Mouse (Mus musculus): ENCODE results near the gene Myo10. TPM values are rescaled to one million over a fixed set of nuclear protein-coding genes. Genes with fewer than 3 reads are reported as not detected.

Gene Myo10
- total RNA-seq, 2 experiments from 2014 or later, result 64.4 to 66.1 TPM

DNA sequence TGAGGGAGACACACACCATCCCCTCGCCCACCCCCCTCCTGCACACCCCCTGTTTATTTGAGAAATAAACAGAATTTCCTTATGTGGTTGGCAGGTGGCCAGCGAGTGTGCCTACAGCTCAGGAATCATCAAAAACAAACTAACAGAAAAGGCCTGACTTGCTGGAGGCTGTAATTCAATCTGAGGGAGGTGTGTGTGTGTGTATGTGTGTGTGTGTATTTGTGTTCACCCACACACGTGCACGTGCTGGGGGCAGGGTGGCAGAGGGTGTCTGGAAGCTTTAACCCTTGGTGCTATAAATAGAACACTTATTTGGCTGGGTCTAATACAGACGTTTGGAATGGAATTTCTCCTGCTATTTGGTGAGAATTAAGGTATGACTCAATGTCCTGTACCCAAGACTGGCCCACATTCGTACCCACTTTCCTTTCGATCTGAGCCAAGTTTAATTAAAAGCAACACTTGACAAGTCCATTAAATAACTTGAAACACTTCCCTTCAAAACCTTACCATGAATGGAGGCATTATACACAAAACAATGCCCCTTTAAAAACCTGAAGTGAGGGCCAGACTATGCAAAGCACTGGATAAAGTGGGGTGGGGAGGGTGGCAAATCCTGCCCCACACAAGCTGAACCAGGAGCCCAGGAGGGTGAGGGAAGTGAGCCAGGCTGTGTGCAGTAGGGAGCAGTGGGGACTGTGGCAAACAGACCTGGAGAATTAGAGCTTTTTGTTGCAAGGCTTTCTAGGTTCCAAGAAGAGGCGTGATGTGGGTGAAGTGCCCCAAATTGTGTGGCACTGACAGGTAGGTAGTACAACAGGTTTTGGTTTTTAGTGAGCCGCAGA is 20.1 kb downstream of the Myo10 start:
- intact Hi-C loops (cut with DNase I), result no loop called here
- DNase-seq (ENCODE audit: low spot score), result no peak

DNA sequence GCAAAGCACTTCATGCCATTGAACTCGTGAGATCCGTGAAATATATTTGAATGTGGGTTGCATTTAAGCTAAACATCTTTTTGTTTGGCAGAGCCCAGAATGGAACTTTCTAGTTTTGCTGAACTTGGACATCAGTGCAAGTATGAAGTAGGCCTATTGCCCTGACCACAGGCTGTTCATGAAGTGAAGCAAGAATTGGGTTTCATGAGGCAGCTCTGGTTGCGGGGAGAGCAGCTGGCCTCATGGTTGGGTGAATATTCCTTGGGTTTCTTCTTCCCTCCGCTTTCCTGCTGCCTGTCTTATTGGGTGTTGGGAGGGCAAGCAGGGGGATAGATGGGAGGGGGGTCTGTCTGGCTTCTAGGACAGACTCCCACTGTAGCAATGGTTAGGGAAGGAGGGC is 23.5 kb downstream of the Myo10 start:
- intact Hi-C loops (cut with DNase I), result no loop called here
- no peak for DNase-seq (ENCODE audit: low spot score)

DNA sequence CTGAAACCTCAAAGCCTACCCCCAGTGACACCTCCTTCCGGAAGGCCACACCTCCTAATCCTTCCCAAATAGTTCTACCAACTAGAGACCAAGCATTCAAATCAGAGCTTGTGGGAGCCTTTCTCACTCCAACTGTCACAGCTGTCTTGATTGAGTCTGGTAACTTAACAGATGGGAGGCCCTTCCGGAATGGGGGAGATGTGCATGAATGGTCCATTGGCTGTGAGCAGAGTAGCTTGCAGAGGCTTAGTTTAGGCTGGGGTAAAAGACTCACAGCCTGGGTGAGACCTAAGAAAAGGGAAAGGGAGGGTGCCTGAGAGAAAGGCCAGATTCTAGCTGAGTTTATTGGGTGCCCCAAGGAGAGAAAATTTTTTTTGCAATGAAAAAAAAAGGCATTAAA is 26.0 kb downstream of the Myo10 start:
- no peak for DNase-seq (ENCODE audit: low spot score)
- intact Hi-C loops (cut with DNase I), result no loop called here

DNA sequence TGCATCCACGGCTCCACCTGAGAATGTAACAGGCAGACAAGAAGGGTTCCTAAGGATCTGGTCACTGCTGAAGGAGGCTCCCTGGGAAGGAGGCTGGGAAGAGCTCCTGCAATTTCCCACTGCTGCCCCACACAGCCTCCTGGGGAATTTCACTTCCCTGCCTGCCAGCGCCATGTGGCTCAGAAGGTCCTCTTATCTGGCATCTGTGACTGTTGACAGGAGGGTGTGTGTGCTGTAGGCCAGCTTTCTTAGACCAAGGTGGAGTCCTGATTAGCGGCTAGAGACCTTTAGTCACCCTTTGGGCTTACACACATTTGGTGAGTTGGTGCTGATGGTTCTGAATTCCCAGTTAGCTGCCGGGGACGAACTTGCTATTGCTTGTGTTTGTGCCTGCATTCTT is 28.0 kb downstream of the Myo10 start:
- intact Hi-C loops (cut with DNase I), result no loop called here

DNA sequence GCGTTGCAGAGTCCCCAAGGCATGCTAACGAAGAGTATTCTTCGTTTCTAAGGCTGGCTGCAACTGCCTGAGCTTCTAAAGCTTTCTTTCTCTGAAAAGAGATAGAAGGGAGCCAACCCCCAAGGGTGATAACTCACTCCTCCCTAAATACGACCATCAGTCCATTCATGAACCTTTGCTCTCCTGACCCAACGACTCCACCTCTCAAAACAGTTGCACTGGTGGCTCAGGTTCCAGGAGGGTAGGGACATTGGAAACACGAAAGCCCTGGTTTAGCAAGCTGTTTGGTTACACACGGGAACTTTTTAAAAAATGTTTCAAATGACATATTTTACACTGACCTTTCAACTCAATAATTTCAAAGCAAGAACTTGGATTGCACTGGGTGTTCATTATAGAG is 29.5 kb downstream of the Myo10 start:
- intact Hi-C loops (cut with DNase I), result no loop called here
- DNase-seq (ENCODE audit: low spot score), result no peak

More for the DNA sequence above, 28.0 kb downstream of the Myo10 start:
- no peak for DNase-seq (ENCODE audit: low spot score)

DNA sequence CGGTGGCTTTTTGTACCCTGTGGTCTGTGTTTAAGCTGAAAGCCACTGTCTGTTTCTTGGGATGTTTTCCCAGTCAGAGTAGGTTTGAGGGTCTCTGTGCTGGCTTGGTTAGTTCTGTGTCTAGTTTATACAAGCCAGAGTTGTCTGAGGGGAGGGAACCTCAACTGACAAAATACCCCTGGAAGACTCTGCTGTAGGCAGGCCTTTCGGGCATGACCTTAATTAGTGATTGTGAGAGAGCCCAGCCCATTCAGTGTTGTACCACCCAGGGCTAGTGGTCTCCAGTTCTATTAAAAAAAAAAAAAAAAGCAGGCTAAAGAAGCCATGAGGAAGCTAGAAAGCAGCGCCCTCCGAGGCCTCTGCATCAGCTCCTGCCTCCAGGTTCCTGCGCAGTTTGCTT is 30.0 kb downstream of the Myo10 start:
- no peak for DNase-seq (ENCODE audit: low spot score)
- intact Hi-C loops (cut with DNase I), result no loop called here

DNA sequence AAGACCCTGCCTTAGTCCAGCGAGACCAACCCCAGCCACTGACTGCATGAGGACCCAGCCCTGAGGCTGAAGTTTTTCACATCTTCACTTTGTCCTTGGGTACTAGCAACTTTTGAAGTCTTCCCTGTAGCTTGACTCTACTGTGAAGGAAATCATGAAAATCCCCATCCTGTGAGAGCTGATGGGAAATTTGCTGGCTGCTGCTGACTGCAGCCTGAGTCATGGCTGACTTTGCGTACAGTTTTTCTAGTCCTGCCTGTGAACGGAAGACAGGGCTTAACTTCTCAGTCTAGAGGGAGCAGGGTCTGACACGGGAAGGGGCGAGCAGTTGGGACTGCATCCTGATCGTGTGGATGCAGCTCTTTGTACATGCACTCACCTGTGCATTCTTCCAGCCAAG is 30.6 kb downstream of the Myo10 start:
- no peak for DNase-seq (ENCODE audit: low spot score)
- intact Hi-C loops (cut with DNase I), result no loop called here

DNA sequence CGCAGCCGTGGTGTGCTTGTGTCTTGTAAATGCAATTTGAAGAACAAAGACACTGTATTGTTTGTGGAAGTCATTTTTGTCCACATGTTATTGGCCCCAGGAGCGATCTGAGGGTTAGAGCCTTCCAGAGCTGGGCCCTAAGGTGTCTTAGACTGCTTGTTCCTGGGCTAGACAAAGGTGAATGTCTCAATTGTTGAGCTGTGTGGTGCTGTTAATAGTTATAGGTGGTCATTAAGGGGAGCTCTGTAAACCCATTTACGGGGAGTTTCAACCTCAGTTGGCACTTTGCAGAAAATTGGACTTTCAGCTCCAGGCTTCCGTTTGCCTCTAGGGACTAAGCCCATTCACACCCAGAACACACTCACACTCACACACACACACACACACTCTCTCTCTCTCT is 31.4 kb downstream of the Myo10 start:
- DNase-seq (ENCODE audit: low spot score), result no peak
- intact Hi-C loops (cut with DNase I), result no loop called here

DNA sequence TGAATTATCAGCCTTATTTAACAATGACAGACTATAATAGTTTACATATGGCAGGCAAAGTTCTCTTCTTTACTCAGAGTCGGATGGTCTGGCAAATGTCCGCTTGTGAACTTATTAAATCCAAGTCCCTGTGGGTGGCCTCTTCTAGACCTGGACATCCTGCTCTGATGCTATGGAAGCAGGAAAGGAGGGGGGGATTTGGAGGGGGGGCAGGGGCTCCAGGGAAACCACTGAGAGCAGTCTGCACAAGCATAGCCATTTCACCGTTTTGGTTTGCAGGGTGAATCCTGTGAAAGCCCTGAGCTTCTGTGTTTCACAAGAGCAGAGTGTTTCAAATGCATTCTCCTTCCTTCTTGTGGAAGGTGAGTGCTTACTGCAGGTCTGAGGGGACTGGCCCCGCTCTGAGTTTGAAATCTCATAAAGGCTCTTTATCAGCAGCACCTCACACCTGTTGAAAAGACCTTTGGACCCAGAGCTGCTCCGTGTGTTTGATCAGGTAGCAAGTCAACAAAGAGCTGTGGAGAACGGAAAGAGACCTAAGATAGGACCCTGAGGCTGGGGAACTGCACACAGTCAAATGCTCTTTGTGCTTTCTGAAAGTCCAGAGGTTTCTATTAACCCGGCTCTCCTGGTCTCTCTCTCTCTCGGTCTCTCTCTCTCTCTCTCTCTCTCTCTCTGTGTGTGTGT is 40.7 kb downstream of the Myo10 start:
- no peak for DNase-seq (ENCODE audit: low spot score)
- intact Hi-C loops (cut with DNase I), result no loop called here

DNA sequence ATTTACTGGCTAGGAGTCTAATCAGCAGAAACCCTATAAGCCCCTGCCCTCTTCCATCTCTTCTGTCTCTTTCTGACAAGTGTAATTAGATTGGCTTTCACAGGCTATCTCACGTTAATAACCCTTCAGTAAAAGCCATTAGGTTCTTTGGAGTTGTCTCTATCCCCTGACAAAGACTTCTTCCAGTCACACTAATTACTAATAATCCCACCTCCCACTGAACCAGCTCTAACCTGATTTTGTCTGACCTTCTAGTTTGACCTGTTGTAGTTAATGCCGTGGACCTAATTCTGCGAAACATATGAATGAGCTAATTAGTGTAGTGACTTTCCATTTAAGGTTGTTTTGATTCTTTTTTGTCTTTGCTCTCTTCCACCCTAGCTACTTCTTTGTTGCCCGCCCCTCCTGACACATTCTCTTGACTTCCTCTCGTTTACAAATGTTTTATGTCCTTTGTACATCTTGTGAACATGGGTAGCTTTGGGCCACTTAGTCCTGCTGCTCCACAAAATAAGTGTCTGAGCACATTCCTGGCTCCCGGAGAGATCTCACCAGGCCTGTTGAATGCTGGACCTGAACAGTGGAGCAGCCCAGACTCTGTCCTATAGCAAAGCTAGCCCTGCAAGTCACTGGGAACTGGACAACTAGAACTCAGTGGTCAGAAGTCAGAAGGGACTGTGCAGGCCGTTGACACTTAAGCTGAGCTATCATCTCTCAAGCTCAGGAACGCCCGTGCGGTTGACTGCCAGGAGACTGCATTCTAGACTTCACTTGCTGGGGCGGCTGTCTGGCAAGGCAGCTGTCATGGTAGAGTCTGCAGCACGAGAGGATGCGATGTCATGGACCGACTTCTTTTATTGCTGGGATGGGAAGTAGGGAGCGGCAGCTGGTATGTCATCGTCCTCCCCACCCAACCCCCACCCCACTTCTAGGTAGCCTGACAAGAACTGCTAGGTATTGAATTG is 47.2 kb downstream of the Myo10 start:
- no peak for DNase-seq (ENCODE audit: low spot score)
- intact Hi-C loops (cut with DNase I), result no loop called here

DNA sequence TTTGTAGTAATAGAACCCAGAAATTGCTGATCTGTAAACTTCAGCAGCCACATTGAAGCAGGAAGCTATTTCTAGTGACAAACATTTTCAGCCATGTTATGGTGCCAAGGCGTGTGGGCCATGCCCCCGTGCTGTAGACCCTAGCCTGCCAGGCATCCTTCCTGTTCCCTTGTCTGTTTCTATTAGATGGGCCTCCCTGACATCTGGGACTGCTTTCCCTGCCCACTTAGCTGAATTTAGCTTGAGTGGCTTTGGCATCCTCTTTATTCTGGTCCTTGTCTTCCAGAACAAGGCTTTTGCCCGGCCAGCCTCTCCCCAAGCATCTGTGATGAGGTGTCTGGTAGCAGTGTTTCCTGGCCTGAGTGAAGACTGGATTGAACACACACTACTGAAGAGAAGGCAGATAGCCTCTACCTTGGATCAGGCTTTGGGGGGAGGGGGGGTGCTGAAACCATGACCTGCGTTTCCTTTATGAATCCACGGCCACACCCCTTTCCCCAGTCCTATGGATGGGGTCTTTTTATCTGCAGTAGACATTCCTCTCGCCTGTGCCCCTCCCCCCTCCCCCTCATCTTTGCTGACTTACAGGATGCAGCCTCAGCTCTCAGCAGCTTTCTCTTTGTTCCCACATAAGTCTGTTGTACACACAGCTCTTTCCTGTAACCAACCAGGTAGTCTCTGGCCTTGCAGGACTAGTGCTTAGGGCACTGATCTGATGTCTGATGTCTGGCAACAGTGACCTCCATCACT is 51.1 kb downstream of the Myo10 start:
- intact Hi-C loops (cut with DNase I), result no loop called here

DNA sequence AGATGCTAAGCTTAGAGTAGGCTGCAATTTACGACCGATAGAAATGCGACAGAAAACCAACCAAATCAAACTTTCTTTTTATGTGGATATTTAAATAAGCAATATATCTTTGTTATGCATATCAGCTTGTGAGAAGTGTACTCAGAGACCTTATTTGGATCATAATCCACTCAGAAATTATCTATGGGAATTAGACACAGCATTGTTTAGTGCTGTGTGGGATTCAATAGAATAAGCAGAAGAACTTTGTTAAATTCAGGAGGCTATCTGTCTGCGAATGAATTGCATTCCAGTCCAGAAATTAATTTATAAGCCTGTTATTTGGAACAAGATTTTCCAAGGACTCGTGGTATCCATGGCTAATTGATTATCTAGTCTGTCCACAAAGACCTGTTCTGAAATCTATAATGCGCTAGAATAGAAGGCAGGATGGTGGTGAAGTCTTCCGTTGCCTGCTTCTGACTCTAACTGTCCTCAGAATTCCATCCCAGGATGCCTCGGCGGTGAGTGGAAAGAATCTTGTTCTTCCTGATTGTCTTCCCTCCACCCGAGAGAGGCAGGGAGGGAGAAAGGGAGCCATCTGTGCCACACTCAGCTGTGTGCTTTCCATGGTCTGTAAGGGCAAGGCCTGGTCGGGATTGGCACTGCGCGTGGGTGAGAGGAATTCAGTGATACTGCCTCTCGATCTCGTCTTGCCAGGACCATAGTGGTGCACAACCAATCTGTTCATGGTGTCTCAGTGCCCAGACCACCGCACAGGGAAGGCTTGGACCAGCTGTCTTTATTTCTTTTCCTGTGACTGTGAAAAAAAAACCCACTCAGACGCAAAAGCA is 52.0 kb downstream of the Myo10 start:
- intact Hi-C loops (cut with DNase I), result no loop called here

More for the DNA sequence above, 51.1 kb downstream of the Myo10 start:
- no peak for DNase-seq (ENCODE audit: low spot score)

DNA sequence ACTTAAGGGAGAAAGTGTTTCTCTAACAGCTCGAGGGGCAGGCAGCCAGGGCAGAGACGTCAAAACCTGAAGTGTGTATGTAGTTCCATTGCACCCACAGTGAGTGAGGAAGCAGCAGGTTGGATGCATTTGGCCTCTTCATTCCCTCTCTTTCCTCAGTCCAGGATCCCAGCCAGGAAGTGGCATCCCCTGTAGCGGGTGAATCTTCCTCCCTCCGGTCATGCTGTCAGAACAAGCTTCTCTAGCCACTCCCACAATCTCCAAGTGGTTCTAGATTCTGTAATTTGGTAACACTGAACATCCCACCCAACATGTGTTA is 52.6 kb downstream of the Myo10 start:
- intact Hi-C loops (cut with DNase I), result no loop called here
- no peak for DNase-seq (ENCODE audit: low spot score)

More for the DNA sequence above, 52.0 kb downstream of the Myo10 start:
- no peak for DNase-seq (ENCODE audit: low spot score)

DNA sequence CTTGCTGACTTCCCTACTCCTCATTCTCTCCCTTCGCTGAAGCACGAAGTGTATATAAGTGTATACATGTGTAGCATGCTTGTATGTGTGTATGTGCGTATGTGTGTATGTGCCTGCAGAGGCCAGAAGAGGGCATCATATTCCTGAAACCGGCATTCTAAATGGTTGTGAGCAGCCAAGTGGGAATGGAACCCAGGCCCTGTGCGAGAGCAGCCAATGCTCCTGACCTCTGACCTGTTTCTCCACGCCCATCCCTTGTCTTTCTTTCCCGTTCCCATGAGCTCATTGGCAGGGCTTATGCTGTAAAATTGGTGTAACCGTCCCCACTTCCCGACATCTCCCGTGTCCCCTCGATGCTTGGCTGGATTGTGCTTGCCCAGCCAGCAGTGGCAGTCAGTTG is 53.0 kb downstream of the Myo10 start:
- intact Hi-C loops (cut with DNase I), result no loop called here
- no peak for DNase-seq (ENCODE audit: low spot score)

DNA sequence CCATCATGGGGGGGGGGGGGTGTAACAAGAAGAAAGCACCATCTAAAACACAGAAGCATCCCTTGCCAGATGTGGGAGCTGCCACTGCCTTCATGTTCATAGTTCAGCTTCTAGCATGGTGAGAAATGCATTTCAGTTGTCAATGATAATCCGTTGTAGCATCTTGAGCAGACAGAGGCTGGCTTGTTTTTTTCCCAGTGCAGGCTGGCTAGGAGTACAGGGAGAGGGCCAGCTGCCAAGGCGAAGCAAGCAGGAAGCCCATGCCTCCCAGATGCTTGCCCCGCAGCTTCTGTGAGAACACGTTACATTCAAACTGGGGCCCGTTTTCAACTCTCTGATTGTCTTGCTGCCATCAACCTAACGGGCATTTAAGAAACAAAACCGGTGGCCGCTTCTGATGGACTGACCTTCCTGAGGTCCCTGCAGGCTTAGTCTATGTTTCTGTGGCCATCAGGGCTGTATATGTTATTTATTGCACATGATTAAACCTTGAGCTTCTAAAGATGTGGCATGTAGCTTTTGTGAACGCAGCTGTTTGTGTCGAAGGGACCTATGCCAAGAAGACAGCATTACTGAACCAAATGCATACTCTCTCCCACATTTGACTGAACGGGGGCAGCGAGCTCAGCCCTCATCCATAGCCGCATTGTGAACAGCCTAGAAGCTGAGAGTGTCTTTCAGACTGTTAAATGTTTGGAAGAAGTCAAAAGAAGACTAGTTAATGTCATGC is 53.9 kb downstream of the Myo10 start:
- intact Hi-C loops (cut with DNase I), result no loop called here
- DNase-seq (ENCODE audit: low spot score), result no peak

DNA sequence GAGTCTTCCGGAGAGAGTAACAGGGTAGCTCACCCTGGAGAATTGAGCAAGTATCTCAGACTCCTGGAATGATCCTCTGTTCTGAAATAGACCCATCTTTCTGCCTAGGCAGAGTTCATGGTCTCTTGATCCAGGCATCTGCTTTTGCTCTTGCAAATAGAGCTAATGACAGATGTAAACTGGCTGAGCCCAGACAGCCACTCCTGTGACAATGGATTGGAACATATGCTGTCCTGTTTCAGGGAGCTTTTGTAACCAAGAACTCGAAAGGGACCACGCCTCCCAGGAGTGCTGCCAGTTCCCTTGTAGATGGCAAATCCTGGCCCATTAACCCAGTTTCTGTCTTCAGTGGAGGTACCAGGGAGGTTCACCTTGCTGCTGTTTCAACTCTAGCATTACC is 56.8 kb downstream of the Myo10 start:
- DNase-seq (ENCODE audit: low spot score), result peak; percentile 13
- intact Hi-C loops (cut with DNase I), result no loop called here

DNA sequence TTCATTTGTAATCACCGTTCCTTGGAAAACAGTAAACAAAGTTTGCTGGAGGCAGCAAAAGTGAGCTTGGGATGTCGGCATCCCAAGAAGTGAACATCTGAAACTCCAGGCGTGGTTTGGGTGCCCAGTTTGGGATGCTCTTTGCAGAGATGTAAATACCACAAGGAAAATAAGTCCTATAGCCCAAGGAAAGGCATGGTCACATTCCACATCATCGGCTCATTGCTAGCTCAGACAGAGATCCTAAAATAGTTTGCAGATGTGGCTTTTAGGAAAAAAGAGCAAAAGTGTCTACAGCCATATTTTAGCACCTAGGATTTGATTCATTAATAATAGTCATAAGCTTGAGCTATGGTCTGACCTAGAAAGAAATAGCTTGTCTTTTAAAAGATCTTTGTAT is 57.3 kb downstream of the Myo10 start:
- intact Hi-C loops (cut with DNase I), result no loop called here
- no peak for DNase-seq (ENCODE audit: low spot score)

DNA sequence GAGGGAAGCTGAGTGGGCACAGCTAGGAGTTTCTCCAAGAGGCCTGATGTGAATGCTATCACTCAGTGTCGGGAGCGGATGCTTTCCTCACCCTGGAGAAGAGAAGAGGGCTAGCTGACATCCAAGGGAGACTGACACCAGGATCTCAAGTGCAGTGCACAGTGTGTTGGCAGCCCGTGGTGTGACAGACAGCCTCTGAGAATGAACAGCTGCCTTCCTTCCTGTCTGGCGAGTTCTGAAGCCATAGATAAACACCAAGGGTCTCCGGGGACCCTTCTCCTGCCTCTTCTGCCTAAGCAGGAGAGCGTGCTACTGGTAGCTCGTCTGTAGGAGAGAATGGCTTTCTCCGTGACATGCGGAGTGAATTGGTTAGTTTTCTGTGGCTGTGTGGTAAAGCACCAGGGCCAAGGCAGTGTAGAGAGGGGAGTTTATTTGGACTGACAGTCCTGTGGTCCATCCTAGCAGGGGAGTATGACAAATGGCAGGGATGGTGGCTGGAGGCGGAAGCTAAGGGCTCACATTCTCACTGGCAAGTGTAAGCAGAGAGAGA is 58.0 kb downstream of the Myo10 start:
- no peak for DNase-seq (ENCODE audit: low spot score)
- intact Hi-C loops (cut with DNase I), result no loop called here

Data from heart, postnatal 25 days (tissue).